Mouse (Mus musculus) testis, postnatal 14 days (tissue): Measurements from ENCODE around the gene Tet3.
"Not testable (repeated sequence)": the region's sequence is repeated elsewhere in the genome, so short reads cannot be mapped to it uniquely, and the experiment has no call there.

Experiments
- DNase-seq: peaks from one replicate; pipeline ENCODE4 v3.0.0; 2021; ENCODE audit warnings: low spot score

The Tet3 gene

DNA sequence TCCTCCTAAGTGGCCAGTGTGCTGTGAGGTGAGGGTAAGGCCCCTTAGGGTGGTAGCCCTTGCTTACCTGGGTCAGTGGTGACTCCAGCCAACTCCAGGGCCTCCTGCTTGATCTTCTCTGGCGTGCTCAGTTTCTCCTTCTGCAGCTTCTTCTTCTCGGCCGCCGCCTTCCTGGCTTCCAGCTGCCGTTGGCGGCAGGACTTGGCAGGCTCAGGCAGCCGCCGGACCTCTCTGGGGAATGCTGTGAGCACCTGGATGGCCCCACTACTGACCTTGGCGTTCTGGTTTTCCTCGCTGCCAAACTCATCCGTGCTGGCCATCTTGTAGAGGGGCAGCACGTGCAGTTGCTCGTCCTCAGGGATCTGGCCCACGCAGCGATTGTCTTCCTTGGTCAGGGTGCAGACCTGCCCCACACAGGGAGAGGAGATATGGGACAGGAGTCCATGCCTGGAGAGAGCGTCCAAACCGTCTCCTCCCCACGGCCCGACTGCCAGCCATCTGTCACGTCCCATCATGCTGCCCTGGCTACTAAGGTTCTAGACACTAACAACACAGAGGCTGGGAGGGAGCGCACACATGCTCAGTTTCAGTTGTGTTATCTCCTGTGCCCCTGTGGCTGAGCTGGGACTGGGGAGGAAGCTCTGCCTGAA is 88.4 kb downstream of the Tet3 start:
- DNase-seq: no peak

DNA sequence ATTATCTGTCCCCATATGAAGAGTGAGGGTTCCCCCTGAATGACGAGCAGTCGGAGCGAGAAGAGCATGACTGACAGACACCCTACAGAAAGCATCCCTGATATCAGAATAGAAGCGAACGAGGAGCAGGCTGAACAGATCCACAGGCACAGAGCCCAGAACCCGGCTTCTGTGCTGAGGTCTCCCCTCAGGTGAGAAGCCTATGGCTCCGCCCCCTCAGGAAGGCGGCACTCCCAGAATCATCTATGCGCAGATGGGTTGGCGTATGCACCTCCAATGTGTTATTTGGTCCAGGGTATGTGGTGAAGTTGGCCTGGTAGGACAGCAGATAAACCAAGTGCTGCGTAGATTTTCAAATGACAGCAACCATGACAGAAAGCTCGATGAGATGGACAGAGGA is 95.8 kb downstream of the Tet3 start:
- no peak for DNase-seq

DNA sequence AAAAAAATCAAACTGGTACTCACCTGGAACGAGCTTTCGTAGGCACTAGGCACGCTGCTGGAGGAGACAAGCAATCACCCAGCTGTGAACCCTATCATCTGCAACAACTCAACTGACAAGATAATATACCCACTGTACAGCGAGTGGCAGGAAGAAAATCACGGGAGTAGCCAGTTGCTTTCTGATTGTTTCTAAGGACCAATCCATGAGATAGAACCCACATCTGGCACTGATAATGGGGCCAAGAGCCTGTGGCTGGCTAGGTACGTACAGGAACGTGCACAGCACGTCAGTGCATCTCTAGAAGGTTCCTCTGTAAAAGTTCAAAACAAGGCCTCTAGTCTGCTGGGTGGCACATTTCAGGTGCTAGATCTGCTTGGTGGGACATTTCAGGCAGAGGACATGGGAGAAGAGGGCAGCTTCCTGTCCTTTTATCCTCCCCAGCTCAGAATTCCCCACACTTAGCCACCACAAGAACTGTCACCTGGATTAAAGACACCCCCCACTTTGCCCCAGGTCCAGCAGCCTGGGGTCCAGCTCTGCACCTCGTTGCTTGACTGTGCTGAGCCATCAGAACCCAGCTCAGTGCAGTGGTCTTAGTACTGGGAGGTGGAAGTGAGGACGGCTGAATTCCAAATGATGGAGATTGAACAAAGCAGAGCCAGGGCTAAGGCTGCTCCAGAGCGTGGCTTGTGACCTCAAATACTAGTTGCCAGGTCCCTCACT is 97.2 kb downstream of the Tet3 start:
- DNase-seq: no peak

DNA sequence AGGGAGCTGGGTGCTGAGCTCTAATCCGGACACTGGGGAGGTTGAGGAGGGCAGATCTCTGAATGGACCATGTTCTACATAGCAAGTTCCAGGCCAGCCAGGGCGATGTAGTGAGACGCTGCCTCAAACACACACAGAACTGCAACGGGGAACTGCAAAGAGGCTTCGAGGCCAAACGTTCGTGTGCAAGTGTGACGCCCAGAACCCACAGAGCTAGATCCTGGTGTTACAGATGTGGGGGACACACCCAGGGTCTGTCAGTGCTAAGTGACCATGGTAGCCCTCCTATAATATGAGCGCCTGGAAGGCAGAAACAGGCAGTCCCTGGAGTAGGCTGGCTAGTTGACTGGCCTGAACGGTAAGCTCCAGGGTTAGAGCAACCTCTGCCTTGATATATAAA is 101.4 kb downstream of the Tet3 start:
- no peak for DNase-seq

DNA sequence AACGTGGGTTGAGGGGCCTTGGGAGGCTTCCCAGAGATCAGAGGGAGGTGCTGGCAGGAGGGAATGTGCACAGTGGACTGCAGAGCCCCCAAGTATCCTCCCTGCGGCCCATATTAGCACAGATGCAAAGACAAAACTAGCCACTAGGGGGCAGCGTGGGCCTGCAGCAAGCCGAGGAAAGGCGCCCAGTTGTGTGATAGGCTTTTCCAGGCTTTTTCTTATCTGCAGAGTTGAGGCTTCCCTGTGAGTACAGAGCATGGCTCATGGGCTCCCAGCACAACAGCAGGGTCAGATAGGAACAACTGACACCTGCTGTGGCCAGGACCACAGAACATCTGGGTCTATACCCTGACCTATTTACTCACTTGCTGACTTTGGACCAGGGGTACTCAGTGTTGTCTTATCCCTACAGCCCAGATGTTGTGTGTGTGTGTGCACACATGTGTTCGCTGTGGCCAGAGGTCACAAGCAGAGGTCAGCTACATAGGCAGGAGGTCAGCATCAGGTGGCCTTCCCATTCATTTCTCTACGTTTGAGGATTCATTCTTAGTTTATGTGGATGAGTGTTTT is 102.2 kb downstream of the Tet3 start:
- DNase-seq: peak; percentile 61

DNA sequence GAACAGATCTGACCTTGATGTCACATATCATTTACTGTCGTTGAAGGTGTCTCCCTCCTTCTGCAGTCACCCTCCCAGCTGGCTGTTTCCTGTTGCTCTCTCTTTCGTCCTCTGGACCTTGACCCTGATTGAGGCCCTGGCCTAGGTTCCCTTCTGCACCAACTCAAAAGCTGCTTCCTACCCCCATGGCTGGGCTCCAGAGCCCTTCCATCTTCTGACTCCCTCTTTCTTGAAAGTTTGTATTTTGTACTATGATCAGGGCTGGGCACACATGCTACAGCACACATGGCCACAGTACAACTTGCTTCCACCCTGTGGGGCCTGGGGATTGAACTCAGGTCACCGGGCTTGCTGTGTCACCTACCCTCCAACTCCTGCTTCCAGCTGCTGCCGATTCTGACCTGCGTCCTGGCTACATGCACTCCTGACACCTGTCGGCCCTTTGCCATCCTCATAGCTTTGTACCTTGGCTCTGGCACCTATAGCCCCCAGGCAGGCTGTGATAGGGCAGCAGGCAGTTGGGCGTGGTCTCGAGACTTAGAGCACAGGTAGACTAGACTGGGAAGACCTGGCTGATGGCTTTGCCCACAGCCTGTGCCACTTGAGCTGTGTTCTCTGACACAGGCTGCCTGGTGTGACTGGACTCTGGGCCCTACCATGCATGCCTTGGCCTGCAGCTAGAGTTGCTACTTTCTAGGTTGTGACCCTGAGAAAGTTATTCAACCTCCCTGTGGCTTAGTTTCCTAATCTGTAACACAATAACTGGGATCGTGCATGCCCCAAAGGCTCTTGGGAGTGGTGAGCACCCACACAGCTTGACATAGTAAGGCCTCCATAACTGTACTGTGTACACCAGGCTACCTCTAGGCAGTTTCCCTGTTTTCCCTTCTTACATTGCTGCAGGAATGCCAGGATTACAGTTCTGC is 103.8 kb downstream of the Tet3 start:
- no peak for DNase-seq

DNA sequence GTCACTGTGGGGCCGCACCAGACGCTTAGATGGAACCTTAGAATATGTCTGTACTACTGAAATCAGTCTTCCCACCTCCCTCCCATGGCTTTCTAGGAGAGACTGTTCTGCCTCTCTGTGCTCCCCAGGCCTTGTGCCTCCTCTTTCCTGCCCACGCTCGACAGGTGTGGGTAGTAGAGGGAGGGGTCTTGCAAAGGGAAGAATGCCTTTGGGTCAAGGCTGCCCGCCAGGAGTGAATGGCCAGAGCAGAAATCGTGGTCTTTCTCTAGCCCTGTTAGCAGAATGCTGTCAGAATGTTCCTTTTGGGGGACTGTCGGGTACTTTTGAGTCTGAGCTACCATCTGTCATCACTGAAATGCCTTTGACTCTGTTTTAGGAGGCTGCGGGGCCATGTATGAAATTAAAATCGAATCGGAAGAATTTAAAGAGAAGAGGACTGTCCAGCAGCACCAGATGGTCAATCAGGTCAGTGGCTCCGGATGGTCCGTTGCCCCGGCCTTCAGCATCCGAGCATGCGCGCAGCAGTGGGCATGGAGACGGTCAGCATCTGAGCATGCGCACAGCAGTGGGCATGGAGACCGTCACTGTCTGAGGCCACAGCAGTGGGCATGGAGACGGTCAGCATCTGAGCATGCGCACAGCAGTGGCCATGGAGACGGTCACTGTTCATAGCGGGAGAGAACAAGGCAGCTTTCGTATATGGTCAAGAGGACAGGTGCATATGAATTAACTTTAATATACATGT is 106.0 kb downstream of the Tet3 start:
- peak; percentile 50 for DNase-seq

DNA sequence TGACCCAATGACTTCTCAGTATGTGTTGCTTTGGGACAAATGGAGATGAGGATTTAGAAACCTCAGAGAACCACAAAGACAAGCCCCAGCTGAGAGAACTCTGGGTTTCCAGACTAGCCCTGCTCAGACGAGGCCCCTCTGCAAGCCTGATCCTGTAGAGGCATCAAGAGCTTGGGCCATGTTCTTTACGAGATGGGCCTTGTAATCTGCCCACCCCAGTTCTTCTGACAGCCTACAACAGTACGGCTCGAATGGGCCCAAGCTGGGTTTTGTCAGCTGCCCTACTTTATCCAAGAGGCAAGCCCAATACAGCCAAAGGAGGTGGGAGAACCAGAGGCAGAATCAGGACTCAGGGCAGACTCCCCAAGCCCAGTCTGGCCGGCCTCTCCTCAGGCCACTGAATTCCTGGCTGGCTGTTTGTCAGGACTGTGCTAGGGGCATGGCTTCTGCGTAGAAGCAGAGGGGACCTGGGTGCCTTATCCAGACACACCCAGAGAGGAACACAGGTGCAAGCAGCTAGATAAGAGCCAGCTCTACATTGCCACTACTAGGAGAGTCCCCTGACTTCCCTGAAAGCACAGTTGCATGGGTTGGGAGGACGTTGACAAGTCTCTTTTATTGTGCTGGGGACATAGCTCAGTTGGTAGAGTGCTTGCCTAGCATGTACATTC is 107.3 kb downstream of the Tet3 start:
- no peak for DNase-seq

DNA sequence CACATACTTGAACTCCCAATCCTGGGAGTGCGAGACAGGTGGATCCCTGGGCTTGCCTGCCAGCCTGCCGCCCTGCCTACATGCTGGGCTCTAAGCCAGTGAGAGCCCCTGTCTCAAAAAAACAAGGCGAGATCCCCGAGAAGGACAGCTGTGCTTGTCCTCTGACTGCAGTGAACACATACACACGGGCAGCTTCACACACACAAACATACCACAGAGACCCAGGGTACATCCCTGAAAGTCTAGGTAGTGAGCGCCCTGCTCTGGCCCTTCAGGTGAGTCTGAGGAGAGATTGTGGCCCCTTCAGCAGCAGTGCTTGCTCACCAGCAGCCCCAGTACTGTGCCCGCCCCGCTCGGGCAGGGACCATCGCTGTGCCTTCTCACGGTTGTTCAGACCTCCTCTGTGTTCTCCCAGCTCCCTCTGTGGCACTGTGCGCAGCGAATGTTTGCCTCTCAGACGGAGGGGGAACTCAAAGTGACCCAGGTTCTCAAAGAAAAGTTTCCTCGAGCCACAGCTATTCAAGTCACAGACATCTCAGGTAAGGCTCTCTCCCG is 108.0 kb downstream of the Tet3 start:
- no peak for DNase-seq

DNA sequence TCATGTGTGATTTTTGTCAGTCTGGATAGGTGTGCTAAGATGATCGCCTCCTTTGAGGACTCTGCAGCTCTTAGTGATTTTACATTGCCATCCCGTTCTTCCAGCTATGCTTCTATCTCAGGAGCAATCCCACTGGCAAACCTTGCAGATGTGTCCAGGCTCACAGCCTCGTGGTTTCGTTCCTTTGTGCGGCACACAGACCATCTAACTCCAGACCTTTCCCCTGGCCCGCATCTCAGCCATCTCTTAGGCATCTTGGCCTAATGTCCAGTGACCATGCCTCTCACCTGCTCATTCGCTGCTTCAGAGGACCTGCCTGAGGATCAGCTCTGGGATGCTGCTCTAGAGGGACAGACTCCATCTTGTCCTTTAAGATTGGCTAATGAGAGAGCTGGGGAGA is 108.7 kb downstream of the Tet3 start:
- DNase-seq: no peak

DNA sequence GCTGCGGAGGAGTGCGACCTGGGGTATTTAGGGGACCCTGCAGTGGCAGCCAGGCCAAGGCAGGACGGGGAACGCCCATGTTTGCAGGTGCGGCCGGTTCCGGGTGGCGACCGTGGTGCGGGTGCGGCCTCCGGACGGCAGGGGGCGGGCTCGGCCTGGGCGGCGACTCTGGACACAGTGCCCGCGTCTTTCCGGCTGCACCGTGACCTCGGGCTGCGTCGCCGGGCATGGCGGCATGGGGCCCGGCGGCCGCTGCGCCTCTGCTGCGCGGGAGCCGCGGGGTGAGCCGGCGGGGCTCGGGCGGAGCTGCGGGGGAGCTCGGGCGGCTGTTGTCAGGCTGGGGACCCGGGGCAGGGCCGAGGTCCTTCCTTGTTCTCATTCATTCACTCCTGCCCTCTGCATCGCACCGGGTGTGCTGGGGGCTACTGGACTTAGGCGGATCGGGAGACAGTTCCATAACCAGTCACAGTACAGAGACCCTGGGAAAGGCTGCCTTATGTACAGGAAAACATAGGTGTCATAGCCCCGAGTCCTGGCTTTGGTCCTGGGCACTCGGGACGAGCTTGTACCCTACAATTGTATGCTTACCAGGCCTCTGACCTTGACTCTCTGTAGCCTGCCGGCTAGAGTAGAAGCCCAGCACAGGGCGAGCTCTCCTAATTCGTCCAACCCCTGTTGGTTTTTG is 109.5 kb downstream of the Tet3 start:
- DNase-seq: peak; percentile 87

DNA sequence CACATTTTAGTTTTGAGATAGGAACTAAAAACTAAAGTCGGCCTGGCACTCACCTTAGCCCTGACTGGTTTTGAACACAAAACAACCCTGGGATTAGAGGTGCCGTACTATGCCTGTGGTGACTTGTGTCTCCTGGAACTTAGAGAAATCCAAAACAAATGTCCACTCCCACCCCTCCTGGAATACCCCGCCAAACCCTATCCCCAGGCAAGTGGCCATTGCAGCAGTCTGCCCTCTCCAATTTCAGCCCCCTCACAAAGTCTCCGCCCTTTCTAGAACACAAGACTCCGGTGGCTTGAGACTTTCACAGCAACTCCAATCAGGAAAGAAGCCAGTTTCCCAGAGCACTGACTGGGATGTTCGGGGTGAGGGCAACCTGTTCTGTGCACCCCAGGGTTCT is 110.0 kb downstream of the Tet3 start, which contains the start of gene Bola3:
TSS of gene Bola3 (plus strand) at position 275 of the 400 bp plus-strand sequence.
- DNase-seq: no peak

DNA sequence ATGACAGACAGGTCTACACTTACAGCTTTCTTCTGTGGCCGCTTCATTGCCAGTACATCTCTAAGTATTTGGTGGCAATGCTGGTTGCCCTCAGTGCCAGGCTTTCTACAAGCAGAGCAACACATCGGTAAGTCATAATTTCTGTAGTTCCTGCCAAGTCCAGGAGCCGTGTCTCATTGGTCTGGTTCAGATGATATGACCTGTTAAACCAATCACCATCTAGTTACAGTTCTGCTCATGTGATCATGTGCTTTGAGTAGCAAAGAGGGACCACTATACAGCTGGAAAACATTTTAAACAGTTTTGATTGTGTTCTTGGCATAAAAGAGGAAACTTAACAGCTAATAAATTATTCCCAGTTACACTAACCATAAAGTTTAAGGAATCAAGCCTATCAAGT is 111.0 kb downstream of the Tet3 start:
- no peak for DNase-seq

DNA sequence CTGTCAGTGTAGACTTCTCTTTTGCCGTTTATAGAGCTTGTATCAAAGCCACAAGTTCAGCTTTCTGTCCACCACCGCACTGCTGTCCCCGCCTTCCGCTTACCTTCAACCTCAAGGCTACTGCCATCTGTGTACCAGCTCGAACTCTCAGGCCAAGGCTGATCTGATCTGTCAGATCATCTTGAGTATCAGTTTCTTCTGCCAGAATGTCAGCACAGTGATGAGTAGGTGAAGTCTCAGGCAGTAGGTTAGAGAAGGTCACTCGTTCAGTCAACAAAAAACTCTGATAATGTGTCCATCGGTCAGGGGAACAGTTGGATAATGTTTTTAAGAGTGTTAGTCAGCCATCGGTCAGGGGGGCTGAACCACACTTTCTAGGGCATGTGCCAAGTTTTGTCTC is 113.6 kb downstream of the Tet3 start:
- not testable (repeated sequence) for DNase-seq

DNA sequence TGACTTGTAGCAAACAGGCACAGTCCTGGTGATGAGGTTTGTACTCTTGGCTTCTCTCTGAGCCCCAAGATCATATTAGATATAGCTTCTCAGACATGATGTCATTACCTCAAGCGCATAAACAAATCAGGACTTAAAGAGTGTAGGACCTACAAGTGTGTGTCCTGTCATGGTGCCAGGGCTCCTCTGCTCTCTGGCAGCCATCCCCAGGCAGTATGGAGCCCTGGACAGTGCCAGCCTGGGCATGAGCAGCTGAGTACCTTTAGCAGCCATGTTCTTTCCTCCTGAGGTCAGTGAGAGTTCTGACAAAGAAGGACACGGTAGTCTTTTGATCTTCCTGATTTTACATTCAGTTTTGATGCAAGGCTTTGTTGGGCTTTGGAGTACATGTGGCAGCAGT is 115.9 kb downstream of the Tet3 start:
- DNase-seq: no peak

DNA sequence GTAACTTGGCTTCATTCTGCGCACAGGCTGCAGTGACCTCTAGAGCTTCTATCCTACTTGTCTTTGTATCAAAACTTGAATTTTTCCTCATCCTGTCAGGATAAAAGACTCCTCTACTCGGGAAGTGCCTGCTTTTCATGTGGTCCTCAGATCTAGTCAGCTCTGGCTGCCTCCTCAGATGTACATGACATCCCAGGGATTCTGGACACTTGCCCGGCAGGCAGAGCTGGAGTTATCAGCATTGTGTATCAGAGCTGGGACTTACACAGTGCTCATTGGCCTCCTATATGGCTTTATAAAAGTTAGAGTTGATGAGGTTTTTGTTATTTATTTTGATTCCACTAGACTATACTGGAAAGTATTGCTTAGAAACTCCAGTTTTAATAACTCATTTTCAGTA is 117.5 kb downstream of the Tet3 start:
- DNase-seq: no peak

DNA sequence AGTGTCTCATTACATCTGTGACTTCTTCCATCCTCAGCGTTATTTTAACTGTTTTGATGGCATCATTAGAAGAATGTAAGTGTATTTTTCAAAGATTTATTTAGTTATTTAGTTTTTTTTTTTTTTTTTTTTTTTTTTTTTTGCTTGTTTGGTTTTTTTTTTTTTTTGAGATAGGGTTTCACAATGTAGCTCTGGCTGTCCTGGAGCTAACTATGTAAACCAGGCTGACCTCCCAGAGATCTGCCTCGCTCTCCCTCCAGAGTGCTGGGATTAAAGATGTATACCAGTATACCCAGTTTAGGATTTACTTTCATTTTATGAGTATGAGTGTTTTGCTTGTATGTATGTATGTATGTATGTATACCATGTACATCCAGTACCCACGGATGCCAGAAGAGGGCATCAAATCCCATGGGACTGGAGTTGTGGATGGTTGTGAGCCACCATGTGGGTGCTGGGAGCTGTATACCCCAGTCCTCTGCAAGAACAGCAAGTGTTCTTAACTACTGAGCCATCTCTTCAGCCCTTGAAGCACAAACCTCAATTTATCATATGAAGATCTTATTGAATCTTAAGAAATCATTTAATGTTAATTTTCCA is 131.2 kb downstream of the Tet3 start:
- DNase-seq: no peak

DNA sequence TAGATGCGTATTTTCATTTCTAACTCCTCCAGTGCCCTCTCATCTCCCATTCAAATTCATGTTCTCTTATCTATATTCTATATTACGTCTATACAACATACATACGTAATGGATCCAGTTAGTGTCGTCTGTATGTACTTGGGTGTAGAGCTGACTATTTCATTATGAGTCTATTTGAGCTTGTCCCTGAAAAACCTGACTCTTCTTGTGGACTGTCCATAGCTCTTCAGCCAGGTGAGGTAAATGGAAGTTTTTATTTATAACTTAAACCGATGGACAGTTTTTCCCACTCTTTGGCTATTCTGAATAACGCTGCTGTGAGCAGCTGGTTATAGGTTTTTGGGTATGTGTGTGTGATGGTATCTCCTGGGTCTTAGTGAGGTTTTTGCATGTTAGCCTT is 132.1 kb downstream of the Tet3 start:
- DNase-seq: no peak

DNA sequence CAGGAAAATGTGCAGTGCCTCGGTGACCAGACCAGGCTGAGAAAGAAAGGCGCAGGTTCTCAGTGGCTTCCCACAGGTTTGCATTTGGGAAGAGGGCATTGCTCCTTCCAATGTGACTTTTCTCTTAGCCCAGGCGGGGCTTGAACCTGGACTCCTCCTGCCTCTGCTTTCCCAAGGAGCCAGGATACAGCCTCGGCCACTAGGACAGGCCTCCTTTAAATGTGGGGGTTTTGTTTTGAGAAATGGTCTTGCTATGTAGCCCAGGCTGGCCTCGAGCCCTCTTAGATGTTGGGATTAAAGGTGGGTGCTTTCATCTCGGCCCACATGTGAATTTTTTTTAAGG is 132.5 kb downstream of the Tet3 start:
- no peak for DNase-seq
